24 mouse cellular contexts compared by ENCODE assay signal in genomic region chr2:160349578-160349977, GRCm38 (mm10). TPM values are rescaled to one million over a fixed set of nuclear protein-coding genes. Genes with fewer than 3 reads are reported as not detected.
DNase-seq lines count a peak whose midpoint lies in the region; ATAC-seq and TF ChIP-seq lines count a peak whose summit lies in the region.
"Had no signal": no experiment of that assay in that cellular context is flagged by ENCODE, and none has a peak within 500 bp of the region (broad histone marks: within the 10 kb centered on the region; RNA-seq: fewer than 3 reads in every experiment).

No protein-coding gene starts in this region.

- peak overlapping the region; percentile 74 for H3K27ac ChIP-seq in forebrain, embryonic 10.5 days
- H3K27ac ChIP-seq in forebrain, embryonic 12.5 days, result no peak overlapping the region
- peak overlapping the region; percentile 86 for H3K27ac ChIP-seq in liver, adult 2 months (replicated peaks; ENCODE audit: insufficient read depth, low read depth, low read length)
- H3K27ac ChIP-seq in liver, embryonic 16.5 days (ENCODE audit: low read length), result peak overlapping the region; percentile 77
- H3K27ac ChIP-seq: gastrocnemius, adult 2 months; hindbrain, embryonic 15.5 days had no signal

- WGBS in forebrain, embryonic 10.5 days, result 78% methylated on average over 4 of the region's 4 CpGs
- WGBS in forebrain, embryonic 12.5 days, result 74% methylated on average over 4 of the region's 4 CpGs
- 27% methylated on average over 4 of the region's 4 CpGs for WGBS in liver, adult 2 months
- WGBS in liver, embryonic 16.5 days (ENCODE audit: insufficient replicate concordance), result 57% methylated on average over 4 of the region's 4 CpGs

- no peak overlapping the region for H3K4me2 ChIP-seq in forebrain, embryonic 12.5 days
- H3K4me2 ChIP-seq in liver, embryonic 16.5 days (ENCODE audit: low read depth, low read length), result no peak overlapping the region
- H3K4me2 ChIP-seq: hindbrain, embryonic 15.5 days; lung, embryonic 14.5 days had no signal

- no peaks in the 10 kb centered on the region for H3K79me2 ChIP-seq in liver, adult 2 months (ENCODE audit: control insufficient read depth, insufficient read depth, low read length)

- no peak overlapping the region for H3K9ac ChIP-seq in forebrain, embryonic 12.5 days
- H3K9ac ChIP-seq in liver, adult 2 months (ENCODE audit: low read depth, low read length), result peak overlapping the region; percentile 30; the same call in 1 of the 2 replicates
- H3K9ac ChIP-seq in liver, embryonic 16.5 days (ENCODE audit: low read depth, low read length), result no peak overlapping the region
- H3K9ac ChIP-seq: hindbrain, embryonic 15.5 days; lung, embryonic 14.5 days had no signal

- TF ChIP-seq POLR2A in liver, adult 2 months (IDR thresholded peaks at IDR 0.05; ENCODE audit: extremely low read depth, insufficient read depth, low read length), result no peak

- H3K36me3 ChIP-seq in forebrain, embryonic 10.5 days (replicated peaks), result no peaks in the 10 kb centered on the region
- H3K36me3 ChIP-seq in forebrain, embryonic 12.5 days (replicated peaks), result no peaks in the 10 kb centered on the region
- H3K36me3 ChIP-seq in liver, adult 2 months (ENCODE audit: control insufficient read depth, insufficient read depth, low read length), result no peaks in the 10 kb centered on the region
- no peaks in the 10 kb centered on the region for H3K36me3 ChIP-seq in liver, embryonic 16.5 days (ENCODE audit: control insufficient read depth, insufficient read depth)
- H3K36me3 ChIP-seq: heart, embryonic 10.5 days; hindbrain, embryonic 15.5 days had no signal

- intact Hi-C loops in left cerebral cortex, postnatal 14 days (cut with DNase I), result no loop called here

- H3K4me3 ChIP-seq in forebrain, embryonic 10.5 days, result no peak overlapping the region
- H3K4me3 ChIP-seq in forebrain, embryonic 12.5 days (replicated peaks), result no peak overlapping the region
- H3K4me3 ChIP-seq in liver, adult 2 months (ENCODE audit: insufficient read depth, low read depth, low read length), result no peak overlapping the region
- H3K4me3 ChIP-seq in liver, embryonic 16.5 days (ENCODE audit: low read depth, low read length), result no peak overlapping the region
- H3K4me3 ChIP-seq: gastrocnemius, adult 2 months; heart, embryonic 10.5 days; hindbrain, embryonic 15.5 days had no signal

- H3K9me3 ChIP-seq in forebrain, embryonic 10.5 days, result no peaks in the 10 kb centered on the region
- H3K9me3 ChIP-seq in forebrain, embryonic 12.5 days, result no peaks in the 10 kb centered on the region
- no peaks in the 10 kb centered on the region for H3K9me3 ChIP-seq in liver, embryonic 16.5 days (replicated peaks; ENCODE audit: control insufficient read depth, low read length)
- H3K9me3 ChIP-seq: heart, embryonic 10.5 days; hindbrain, embryonic 15.5 days had no signal

- no peaks in the 10 kb centered on the region; the same call in 1 of the 2 replicates for H3K27me3 ChIP-seq in forebrain, embryonic 10.5 days (ENCODE audit: poor library complexity, severe bottlenecking)
- H3K27me3 ChIP-seq in forebrain, embryonic 12.5 days, result no peaks in the 10 kb centered on the region
- no peaks in the 10 kb centered on the region for H3K27me3 ChIP-seq in liver, adult 2 months (ENCODE audit: control insufficient read depth, insufficient read depth, low read length)
- H3K27me3 ChIP-seq in liver, embryonic 16.5 days (ENCODE audit: control insufficient read depth, insufficient read depth, low read depth, low read length), result no peaks in the 10 kb centered on the region

- peaks cover 49% of the 10 kb centered on the region for H3K4me1 ChIP-seq in forebrain, embryonic 10.5 days
- peaks cover 7% of the 10 kb centered on the region; the same call in 1 of the 2 replicates for H3K4me1 ChIP-seq in forebrain, embryonic 12.5 days
- H3K4me1 ChIP-seq in liver, adult 2 months (ENCODE audit: control insufficient read depth, insufficient read depth, low read length), result peaks cover 34% of the 10 kb centered on the region
- H3K4me1 ChIP-seq in liver, embryonic 16.5 days (ENCODE audit: control insufficient read depth, low read depth, low read length), result no peaks in the 10 kb centered on the region; the same call in none of the 2 replicates
- H3K4me1 ChIP-seq: hindbrain, embryonic 15.5 days had no signal

- DNase-seq in forebrain, embryonic 10.5 days (ENCODE audit: extremely low spot score, low spot score), result no peak
- DNase-seq in liver, adult 2 months (ENCODE audit: extremely low read depth, low read depth, low spot score), result peak; percentile 98
- DNase-seq in yolk sac, embryonic 10.5 days (ENCODE audit: low spot score), result peak; percentile 76
- DNase-seq in frontal cortex, postnatal 25 days (ENCODE audit: low spot score in 2 of 2), result no peak
- no peak for DNase-seq in left cerebral cortex, postnatal 14 days (ENCODE audit: low spot score in 2 of 2)
- DNase-seq in cerebellum, adult 9-10 months, result no peak
- DNase-seq: adrenal gland, adult 8-10 months; cerebellum, adult 2 months; gastrocnemius, adult 2 months; kidney, postnatal 4 days; lung, embryonic 14.5 days; lung, postnatal 4 days; midbrain, embryonic 14.5 days; thymus, postnatal 36 days had no signal

- TF ChIP-seq CTCF in liver, adult 2 months (IDR thresholded peaks at IDR 0.05; ENCODE audit: low read depth, low read length), result no peak

- no peak for ATAC-seq in forebrain, embryonic 12.5 days (ENCODE audit: low FRiP score)
- ATAC-seq in liver, embryonic 16.5 days (ENCODE audit: low read depth), result peak; percentile 91
- ATAC-seq: activated CD4-positive, CD25-positive, alpha-beta regulatory T cell, adult 4 months had no signal

RNA-seq across cellular contexts. Expression of gene Gm826, which starts 15.6 kb away (rescaled TPM):
- polyA plus RNA-seq in forebrain, embryonic 10.5 days (2016; fragmentation: Nextera tagmentation; extraction: Ambion mirVana), result not detected in 2 replicates
- polyA plus RNA-seq in forebrain, embryonic 12.5 days (2016; fragmentation: Nextera tagmentation; extraction: Ambion mirVana), result 0.38 TPM in 1 of 2 replicates, not detected in the other
- 4.0 and 4.1 TPM in 2 replicates for total RNA-seq in liver, adult 2 months (2014; rRNA removed)
- 1.4 and 2.9 TPM in 2 replicates for polyA plus RNA-seq in liver, adult 2 months (2012; rRNA removed)
- polyA plus RNA-seq in liver, embryonic 16.5 days (2015; fragmentation: Nextera tagmentation; extraction: Ambion mirVana), result 4.4 and 6.1 TPM in 2 replicates
- not detected for total RNA-seq in left cerebral cortex, postnatal 14 days (2021)
- total RNA-seq: common myeloid progenitor, adult 5-6 weeks; hematopoietic stem cell, adult 5-6 weeks; megakaryocyte-erythroid progenitor cell, adult 5-6 weeks had no signal
- polyA plus RNA-seq: activated CD4-positive, CD25-positive, alpha-beta regulatory T cell, adult 4 months; gonadal fat pad, adult 2 months; hindbrain, embryonic 15.5 days; neural tube, embryonic 11.5 days had no signal

RNA-seq across cellular contexts. Expression of gene Mafb, which starts 17.3 kb away (rescaled TPM):
- polyA plus RNA-seq in forebrain, embryonic 10.5 days (2016; fragmentation: Nextera tagmentation; extraction: Ambion mirVana), result 2.0 and 2.3 TPM in 2 replicates
- polyA plus RNA-seq in forebrain, embryonic 12.5 days (2016; fragmentation: Nextera tagmentation; extraction: Ambion mirVana), result 7.5 and 7.8 TPM in 2 replicates
- 17.0 and 22.3 TPM in 2 replicates for total RNA-seq in liver, adult 2 months (2014; rRNA removed)
- 6.3 and 10.3 TPM in 2 replicates for polyA plus RNA-seq in liver, adult 2 months (2012; rRNA removed)
- 4.3 and 5.2 TPM in 2 replicates for polyA plus RNA-seq in liver, embryonic 16.5 days (2015; fragmentation: Nextera tagmentation; extraction: Ambion mirVana)
- 10 to 100 TPM; 19.3 to 20.2 TPM for total RNA-seq in left cerebral cortex, postnatal 14 days (2021)
- total RNA-seq: common myeloid progenitor, adult 5-6 weeks had no signal
- polyA plus RNA-seq: activated CD4-positive, CD25-positive, alpha-beta regulatory T cell, adult 4 months had no signal

Comparison
In these comparisons a context has a peak if more than half of its experiments do, and no peak if none do; other contexts are left out.
1. DNase-seq: peak in liver, adult 2 months (single experiment) and yolk sac, embryonic 10.5 days (single experiment); none in forebrain, embryonic 10.5 days (single experiment), frontal cortex, postnatal 25 days (0 of 2), left cerebral cortex, postnatal 14 days (0 of 2) and cerebellum, adult 9-10 months (single experiment).